Mouse (Mus musculus) heart, postnatal 10 days (tissue): ENCODE results near the gene Mmp27. TPM values are rescaled to one million over a fixed set of nuclear protein-coding genes. Genes with fewer than 3 reads are reported as not detected.

Experiments
- DNase-seq, 2 experiments: peaks; one replicate each; pipeline ENCODE4 v3.0.0; 2021
- intact Hi-C: fragments of 180-260 bp; cut with DNase I; formaldehyde crosslinking; loops from one replicate; pipeline ENCODE4 v1.15.1; 2025
- total RNA-seq, 2 experiments: library from RNA; stranded (reverse); gene quantifications; 2 replicates each; pipeline ENCODE4 v1.2.3; 2021

The Mmp27 gene
- total RNA-seq, 2 experiments from 2014 or later: not detected

GRCm38 (mm10) chr9:7594816-7595540, 23.8 kb downstream of the Mmp27 start:
- DNase-seq: peak; percentile 89 to 90
- intact Hi-C loops: loop anchor here (1.0 to 2.0 kb wide), 2 partner anchors 40 to 379 kb away; no protein-coding TSS in a partner anchor

- intact Hi-C loops: loop anchor here (1.0 to 10.0 kb wide), 5 partner anchors 252 to 1362 kb away; no protein-coding TSS in a partner anchor
- DNase-seq: peak; percentile 73 to 87
Measured at GRCm38 (mm10) chr9:7602982-7603742, 32.0 kb downstream of the Mmp27 start.

GRCm38 (mm10) chr9:7604005-7604404, 32.8 kb downstream of the Mmp27 start:
- peak in 1 of 2 experiments; percentile 8 for DNase-seq
- intact Hi-C loops: loop anchor here (10.0 kb wide), 2 partner anchors 471 to 1361 kb away; no protein-coding TSS in a partner anchor

GRCm38 (mm10) chr9:7605638-7606037, 34.4 kb downstream of the Mmp27 start:
- intact Hi-C loops: loop anchor here (10.0 kb wide), 2 partner anchors 469 to 1359 kb away; no protein-coding TSS in a partner anchor
- no peak for DNase-seq

- intact Hi-C loops: no loop called here
- no peak for DNase-seq
Measured at GRCm38 (mm10) chr9:7622582-7622981, 51.4 kb downstream of the Mmp27 start.

- DNase-seq: no peak
- intact Hi-C loops: no loop called here
Measured at GRCm38 (mm10) chr9:7627931-7628330, 56.7 kb downstream of the Mmp27 start, which contains the start of gene Mmp20. Gene Mmp20, plus strand, starts transcription at chr9:7628231.

Other genes with a start within 250 kb of the Mmp27 start
- gene Mmp12, start 227.0 kb upstream of the Mmp27 start, total RNA-seq: under 1 TPM in 1 of 2 experiments, not detected in 1; 0.42 TPM
- not detected for gene Mmp1b, start 183.3 kb upstream of the Mmp27 start, total RNA-seq
- gene Mmp3, start 125.6 kb upstream of the Mmp27 start, total RNA-seq: not detected
- not detected for gene Mmp10, start 69.0 kb upstream of the Mmp27 start, total RNA-seq
- gene Mmp8, start 12.9 kb upstream of the Mmp27 start, total RNA-seq: under 1 TPM in 1 of 2 experiments, not detected in 1; 0.10 TPM
- gene Mmp20, start 56.8 kb downstream of the Mmp27 start, total RNA-seq: not detected
- gene Mmp7, start 120.7 kb downstream of the Mmp27 start, total RNA-seq: not detected
- 10 to 100 TPM; 57.0 to 61.2 TPM for gene Tmem123, start 192.6 kb downstream of the Mmp27 start, total RNA-seq